Mouse (Mus musculus): Measurements from ENCODE around the gene Gpr143. TPM values are rescaled to one million over a fixed set of nuclear protein-coding genes. Genes with fewer than 3 reads are reported as not detected.

Gene Gpr143
- not detected for polyA plus RNA-seq (2017; shearing (Covaris generic))

GRCm38 (mm10) chrX:152781720-152782403 is at the start of gene Gpr143:
Gene Gpr143 (plus strand): TSS chrX:152781921.

DNA sequence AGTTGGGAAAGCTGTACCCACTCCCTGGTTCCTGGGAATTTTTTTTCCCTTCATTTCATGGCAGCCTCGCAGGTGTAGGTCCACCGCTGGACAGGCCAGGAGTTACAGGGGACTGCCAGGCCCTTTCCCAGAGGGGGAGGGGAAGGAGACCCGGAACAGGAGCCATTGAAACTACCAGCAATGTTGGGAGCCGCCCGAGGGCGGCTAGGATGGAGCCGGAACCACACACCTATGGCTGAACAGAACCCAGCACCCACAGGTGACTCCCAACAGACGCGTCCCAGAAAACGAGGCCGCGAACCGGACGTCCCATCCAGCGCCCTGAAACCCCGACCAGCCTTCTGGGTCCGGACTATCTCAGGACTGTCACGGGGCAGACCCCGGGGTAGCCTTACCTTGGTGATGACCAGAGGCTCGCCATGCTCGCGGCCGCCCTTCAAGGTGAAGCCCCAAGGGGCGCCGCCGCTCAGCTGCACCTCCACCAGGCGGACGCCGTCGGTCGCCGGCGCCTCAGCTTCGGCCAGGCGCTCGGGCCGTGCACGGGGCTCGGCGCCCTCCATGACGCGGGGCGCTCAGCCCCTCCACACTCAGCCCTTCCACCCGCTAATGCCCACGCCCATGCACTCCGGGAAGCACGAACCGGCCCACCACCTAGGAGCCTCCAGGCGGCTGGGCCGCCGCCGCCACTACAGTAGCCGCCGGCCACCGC is 12.7 kb upstream of the Gpr143 start, which contains the start of gene Shroom2:
Gene Shroom2, minus strand, starts transcription at position 575 of the 709 bp plus-strand sequence.

Other genes with a start within 250 kb of the Gpr143 start
- not detected for gene Cldn34a, start 218.6 kb upstream of the Gpr143 start, polyA plus RNA-seq (2017; shearing (Covaris generic))
- not detected for gene Shroom2, start 12.5 kb upstream of the Gpr143 start, polyA plus RNA-seq (2017; shearing (Covaris generic))
- under 1 TPM in 1 of 2 experiments, not detected in 1; 0.16 TPM for gene Usp51, start 224.5 kb downstream of the Gpr143 start, polyA plus RNA-seq (2017; shearing (Covaris generic))

All from activated CD4-positive, CD25-positive, alpha-beta regulatory T cell (primary cell).